8 mouse cellular contexts compared by ENCODE assay signal in genomic region chr17:56997029-56997667, GRCm38 (mm10). TPM values are rescaled to one million over a fixed set of nuclear protein-coding genes. Genes with fewer than 3 reads are reported as not detected.
DNase-seq lines count a peak whose midpoint lies in the region; ATAC-seq and TF ChIP-seq lines count a peak whose summit lies in the region.

Gene Alkbh7, plus strand, starts transcription at chr17:56997339.

- ATAC-seq in forebrain, embryonic 12.5 days (ENCODE audit: low FRiP score): peak; percentile 98
- peak; percentile 99 for ATAC-seq in heart, postnatal 0 days (ENCODE audit: insufficient read depth, low read depth)
- ATAC-seq in liver, embryonic 16.5 days (ENCODE audit: low read depth): peak; percentile 100
- ATAC-seq in neural tube, embryonic 13.5 days (ENCODE audit: low read depth): peak; percentile 98

- peaks cover 60% of the 10 kb centered on the region for H3K4me1 ChIP-seq in E14TG2a.4 (replicated peaks; ENCODE audit: low read depth, low read length)
- peaks cover 16% of the 10 kb centered on the region for H3K4me1 ChIP-seq in forebrain, embryonic 12.5 days
- peaks cover 10% of the 10 kb centered on the region; the same call in 1 of the 2 replicates for H3K4me1 ChIP-seq in heart, postnatal 0 days (ENCODE audit: control insufficient read depth, insufficient read depth)
- peaks cover 10% of the 10 kb centered on the region for H3K4me1 ChIP-seq in liver, embryonic 16.5 days (ENCODE audit: control insufficient read depth, low read depth, low read length)
- peaks cover 20% of the 10 kb centered on the region for H3K4me1 ChIP-seq in neural tube, embryonic 13.5 days (replicated peaks)
- peaks cover 8% of the 10 kb centered on the region for H3K4me1 ChIP-seq in testis, adult 2 months (ENCODE audit: control insufficient read depth, insufficient read depth, low read length)

- peak within 1 kb of the TSS; percentile 72 for H3K27ac ChIP-seq in forebrain, embryonic 12.5 days
- H3K27ac ChIP-seq in heart, postnatal 0 days (ENCODE audit: low read depth): peak within 1 kb of the TSS; percentile 84
- H3K27ac ChIP-seq in liver, embryonic 16.5 days (ENCODE audit: low read length): peak within 1 kb of the TSS; percentile 64; the same call in 1 of the 2 replicates
- H3K27ac ChIP-seq in neural tube, embryonic 13.5 days (replicated peaks): peak within 1 kb of the TSS; percentile 89
- H3K27ac ChIP-seq in testis, adult 2 months (ENCODE audit: control insufficient read depth, insufficient read depth, low read depth, low read length): peak within 1 kb of the TSS; percentile 73

- TF ChIP-seq CTCF in E14TG2a.4 (conservative IDR thresholded peaks at IDR 0.05; ENCODE audit: low read length): peak; percentile 60
- TF ChIP-seq CTCF in heart, postnatal 0 days (IDR thresholded peaks at IDR 0.05; ENCODE audit: low read depth): peak; percentile 91
- peak; percentile 45; the same call in 1 of the 2 replicates for TF ChIP-seq CTCF in testis, adult 2 months (IDR thresholded peaks at IDR 0.05; ENCODE audit: control insufficient read depth, insufficient read depth, insufficient replicate concordance, low read depth, low read length)

- H3K27me3 ChIP-seq in E14TG2a.4 (ENCODE audit: insufficient read depth, low read length): no peaks in the 10 kb centered on the region
- no peaks in the 10 kb centered on the region for H3K27me3 ChIP-seq in forebrain, embryonic 12.5 days
- H3K27me3 ChIP-seq in heart, postnatal 0 days (ENCODE audit: control insufficient read depth, insufficient read depth, low read length): no peaks in the 10 kb centered on the region
- H3K27me3 ChIP-seq in liver, embryonic 16.5 days (ENCODE audit: control insufficient read depth, insufficient read depth, low read depth, low read length): no peaks in the 10 kb centered on the region
- no peaks in the 10 kb centered on the region for H3K27me3 ChIP-seq in neural tube, embryonic 13.5 days
- H3K27me3 ChIP-seq in testis, adult 2 months (ENCODE audit: control insufficient read depth, insufficient read depth, low read length): no peaks in the 10 kb centered on the region

- peak within 1 kb of the TSS; percentile 95 for H3K4me3 ChIP-seq in E14TG2a.4 (replicated peaks; ENCODE audit: low read length)
- peak within 1 kb of the TSS; percentile 71 for H3K4me3 ChIP-seq in forebrain, embryonic 12.5 days (replicated peaks)
- peak within 1 kb of the TSS; percentile 88 for H3K4me3 ChIP-seq in heart, postnatal 0 days (ENCODE audit: low read depth, low read length)
- peak within 1 kb of the TSS; percentile 89 for H3K4me3 ChIP-seq in liver, embryonic 16.5 days (ENCODE audit: low read depth, low read length)
- H3K4me3 ChIP-seq in neural tube, embryonic 13.5 days: peak within 1 kb of the TSS; percentile 75
- peak within 1 kb of the TSS; percentile 91 for H3K4me3 ChIP-seq in testis, adult 2 months (ENCODE audit: control insufficient read depth, low read depth, low read length)

- peak within 1 kb of the TSS; percentile 68 for H3K9ac ChIP-seq in forebrain, embryonic 12.5 days
- H3K9ac ChIP-seq in heart, postnatal 0 days (replicated peaks; ENCODE audit: low read depth, low read length): peak within 1 kb of the TSS; percentile 51
- peak within 1 kb of the TSS; percentile 75 for H3K9ac ChIP-seq in liver, embryonic 16.5 days (ENCODE audit: low read depth, low read length)
- peak within 1 kb of the TSS; percentile 77 for H3K9ac ChIP-seq in neural tube, embryonic 13.5 days

- under 1% methylated on average over 38 of the region's 38 CpGs for WGBS in forebrain, embryonic 12.5 days
- under 1% methylated on average over 38 of the region's 38 CpGs for WGBS in heart, postnatal 0 days
- under 1% methylated on average over 38 of the region's 38 CpGs for WGBS in liver, embryonic 16.5 days (ENCODE audit: insufficient replicate concordance)
- WGBS in neural tube, embryonic 13.5 days: under 1% methylated on average over 38 of the region's 38 CpGs

- H3K36me3 ChIP-seq in E14TG2a.4 (ENCODE audit: insufficient read depth, low read length): peaks cover 87% of the 10 kb centered on the region
- H3K36me3 ChIP-seq in forebrain, embryonic 12.5 days (replicated peaks): peaks cover 56% of the 10 kb centered on the region
- H3K36me3 ChIP-seq in heart, postnatal 0 days (replicated peaks; ENCODE audit: control insufficient read depth, insufficient read depth, low read length): peaks cover 48% of the 10 kb centered on the region
- H3K36me3 ChIP-seq in liver, embryonic 16.5 days (ENCODE audit: control insufficient read depth, insufficient read depth): peaks cover 25% of the 10 kb centered on the region
- H3K36me3 ChIP-seq in neural tube, embryonic 13.5 days: peaks cover 73% of the 10 kb centered on the region
- no peaks in the 10 kb centered on the region for H3K36me3 ChIP-seq in testis, adult 2 months (ENCODE audit: control insufficient read depth, insufficient read depth, low read length)

- TF ChIP-seq EP300 in heart, postnatal 0 days (IDR thresholded peaks at IDR 0.05; ENCODE audit: low read depth): peak; percentile 84

- peak; percentile 44; the same call in 1 of the 2 replicates for TF ChIP-seq POLR2A in testis, adult 2 months (IDR thresholded peaks at IDR 0.05; ENCODE audit: control insufficient read depth, low read depth, low read length)

- H3K9me3 ChIP-seq in E14TG2a.4 (ENCODE audit: low read length): no peaks in the 10 kb centered on the region
- H3K9me3 ChIP-seq in forebrain, embryonic 12.5 days: no peaks in the 10 kb centered on the region
- H3K9me3 ChIP-seq in heart, postnatal 0 days (replicated peaks; ENCODE audit: control insufficient read depth, low read length): no peaks in the 10 kb centered on the region
- no peaks in the 10 kb centered on the region for H3K9me3 ChIP-seq in liver, embryonic 16.5 days (replicated peaks; ENCODE audit: control insufficient read depth, low read length)
- H3K9me3 ChIP-seq in neural tube, embryonic 13.5 days: no peaks in the 10 kb centered on the region

- DNase-seq in c-Kit-positive CD71-positive TER-119-positive erythroid progenitor cells, embryonic 14.5 days (ENCODE audit: low spot score): peak; percentile 98
- DNase-seq in heart, postnatal 0 days (ENCODE audit: low spot score): peak; percentile 100
- peak; percentile 96 to 98 for DNase-seq in kidney, postnatal 4 days

- H3K4me2 ChIP-seq in forebrain, embryonic 12.5 days: peak within 1 kb of the TSS; percentile 68
- H3K4me2 ChIP-seq in heart, postnatal 0 days (ENCODE audit: low read depth, low read length): peak within 1 kb of the TSS; percentile 65
- H3K4me2 ChIP-seq in liver, embryonic 16.5 days (ENCODE audit: low read depth, low read length): peak within 1 kb of the TSS; percentile 94
- peak within 1 kb of the TSS; percentile 70 for H3K4me2 ChIP-seq in neural tube, embryonic 13.5 days

RNA-seq across cellular contexts. Expression of gene Alkbh7, which starts in this region (rescaled TPM):
- polyA plus RNA-seq in forebrain, embryonic 12.5 days (2016; fragmentation: Nextera tagmentation; extraction: Ambion mirVana): 30.0 and 34.9 TPM in 2 replicates
- 85.1 and 96.2 TPM in 2 replicates for total RNA-seq in heart, postnatal 0 days (2014; rRNA removed; ENCODE audit: low replicate concordance)
- 83.8 and 89.1 TPM in 2 replicates for polyA plus RNA-seq in heart, postnatal 0 days (2015; fragmentation: Nextera tagmentation; extraction: Ambion mirVana)
- 15.9 and 19.6 TPM in 2 replicates for polyA plus RNA-seq in liver, embryonic 16.5 days (2015; fragmentation: Nextera tagmentation; extraction: Ambion mirVana)
- 42.3 and 45.9 TPM in 2 replicates for polyA plus RNA-seq in neural tube, embryonic 13.5 days (2015; fragmentation: Nextera tagmentation; extraction: Ambion mirVana)
- polyA plus RNA-seq in testis, adult 2 months (2012; rRNA removed): 30.2 and 35.7 TPM in 2 replicates

Comparison
In these comparisons a context has a peak if more than half of its experiments do, and no peak if none do; other contexts are left out.
1. Peak in every context shown above with its lines: DNase-seq, ATAC-seq, H3K4me3 ChIP-seq and H3K27ac ChIP-seq.